Mouse (Mus musculus): ENCODE results near the gene Ferd3l. TPM values are rescaled to one million over a fixed set of nuclear protein-coding genes. Genes with fewer than 3 reads are reported as not detected.

Ferd3l gene
- polyA plus RNA-seq, 1 experiment from 2014 or later: 1.1 TPM

DNA sequence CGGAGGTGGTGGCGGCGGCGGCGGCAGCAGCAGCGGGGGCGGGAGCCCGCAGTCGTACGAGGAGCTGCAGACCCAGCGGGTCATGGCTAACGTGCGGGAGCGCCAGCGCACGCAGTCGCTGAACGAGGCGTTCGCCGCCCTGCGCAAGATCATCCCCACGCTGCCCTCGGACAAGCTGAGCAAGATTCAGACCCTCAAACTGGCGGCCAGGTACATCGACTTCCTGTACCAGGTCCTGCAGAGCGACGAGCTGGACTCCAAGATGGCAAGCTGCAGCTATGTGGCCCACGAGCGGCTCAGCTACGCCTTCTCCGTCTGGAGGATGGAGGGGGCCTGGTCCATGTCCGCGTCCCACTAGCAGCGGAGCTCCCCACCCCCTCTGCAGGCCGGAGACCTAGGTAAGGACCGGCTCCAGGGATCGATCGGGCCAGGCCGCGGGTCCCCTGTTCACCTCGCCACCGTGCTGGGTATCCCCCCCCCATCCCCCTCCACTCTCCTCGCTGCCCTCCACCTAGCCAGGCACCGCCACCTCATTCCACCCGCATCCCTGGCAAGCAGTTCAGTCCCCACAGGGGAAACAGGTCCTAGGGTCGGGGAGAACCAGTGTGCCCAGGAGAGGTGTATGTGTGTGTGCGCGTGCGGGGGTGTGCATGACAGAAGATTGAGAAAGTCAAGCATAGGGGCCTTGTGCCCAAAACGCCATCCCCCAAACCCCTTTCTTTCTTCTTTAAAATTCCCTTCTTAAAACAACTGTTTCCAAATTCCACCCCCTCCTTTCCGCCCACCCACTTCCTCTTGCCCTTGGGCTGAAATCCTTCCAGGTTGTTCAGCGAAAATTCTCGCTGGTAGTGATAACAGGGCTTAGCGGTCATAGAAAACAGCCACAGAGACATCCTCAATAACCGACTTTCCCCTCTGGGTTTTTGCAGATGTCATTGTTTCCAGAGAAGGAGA lies 30.3 kb downstream of the Ferd3l start:
- Histone ChIP-seq H3K4me1 (replicated peaks) (peaks cover 21% of the 10 kb centered on the region), H3K27ac (0 out of 2 replicates have a peak overlapping the region, but pooled peaks have one; percentile 12), H3K9me3 (no peaks in the 10 kb centered on the region), H3K36me3 (no peaks in the 10 kb centered on the region), H3K4me3 (peak overlapping the region; percentile 49), H3K4me2 (peak overlapping the region; percentile 67), H3K9ac (peak overlapping the region; percentile 70), H3K27me3 (peaks cover 93% of the 10 kb centered on the region)
- peak; percentile 40 for ATAC-seq (ENCODE audit: low FRiP score)
- WGBS: under 1% methylated on average over 48 of the region's 56 CpGs

DNA sequence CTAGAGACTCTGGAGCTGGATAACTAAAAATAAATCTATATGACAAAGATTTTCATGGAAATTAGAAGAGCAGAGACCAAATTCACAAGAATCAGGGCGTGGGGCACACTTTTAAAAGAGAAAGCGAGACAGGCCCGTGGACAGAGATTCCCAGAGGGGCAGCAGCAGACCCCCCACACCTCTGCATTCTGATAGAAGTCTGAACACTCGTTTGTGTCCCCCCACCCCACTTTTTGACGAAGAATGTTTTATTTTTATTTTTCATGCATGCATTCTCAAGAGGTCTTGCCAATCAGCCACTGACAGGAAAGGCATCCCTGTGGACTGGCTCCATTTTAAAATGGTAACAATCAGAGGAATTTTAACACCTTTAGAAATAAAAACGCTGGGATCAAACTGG lies 31.0 kb downstream of the Ferd3l start:
- Histone ChIP-seq H3K4me3 (peak overlapping the region; percentile 49), H3K4me2 (no peak overlapping the region; the same call in 1 of the 2 replicates), H3K4me1 (replicated peaks) (peaks cover 21% of the 10 kb centered on the region), H3K27me3 (peaks cover 93% of the 10 kb centered on the region), H3K27ac (no peak overlapping the region), H3K36me3 (no peaks in the 10 kb centered on the region), H3K9me3 (no peaks in the 10 kb centered on the region), H3K9ac (no peak overlapping the region)
- WGBS: 1% methylated on average over 6 of the region's 6 CpGs
- no peak for ATAC-seq (ENCODE audit: low FRiP score)

DNA sequence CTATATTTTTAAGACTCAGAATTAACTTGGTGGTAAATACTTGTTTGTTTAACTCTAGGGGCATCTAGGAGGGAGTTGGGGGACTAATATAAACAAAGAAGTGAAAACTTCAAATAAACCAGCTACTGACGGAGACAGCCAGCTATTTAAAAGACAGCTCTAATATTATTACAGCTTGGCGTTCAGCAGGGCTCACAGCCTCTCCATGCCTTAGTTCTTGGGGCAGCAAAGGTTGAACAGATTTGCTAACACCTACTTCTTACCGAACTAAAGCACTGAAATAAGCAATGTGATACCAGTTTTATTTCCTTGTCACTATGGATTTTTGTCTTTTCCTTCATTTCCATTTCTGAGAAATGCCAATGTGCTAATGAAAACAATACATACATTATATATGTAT lies 31.6 kb downstream of the Ferd3l start:
- no peak overlapping the region for H3K4me3 ChIP-seq

DNA sequence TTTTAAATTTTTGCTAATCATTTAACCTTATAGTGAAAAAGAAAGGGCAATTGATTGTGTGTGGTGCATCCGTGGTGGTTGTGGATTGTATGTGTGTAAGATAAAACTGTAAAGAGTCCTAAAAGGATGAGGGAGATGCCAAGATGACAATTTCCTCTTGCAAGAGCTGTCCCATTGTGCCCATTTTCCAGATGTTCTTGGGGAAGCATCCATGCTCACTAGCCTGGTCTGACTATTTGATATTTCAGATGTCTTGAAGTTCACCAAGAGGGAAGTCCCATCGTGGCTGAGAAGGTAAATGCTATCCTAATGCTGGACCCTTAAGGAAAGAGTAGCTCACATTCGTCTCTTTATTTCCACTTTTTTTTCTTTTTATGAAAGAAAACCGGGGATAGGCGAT lies 32.8 kb downstream of the Ferd3l start:
- Histone ChIP-seq H3K9ac (no peak overlapping the region), H3K36me3 (no peaks in the 10 kb centered on the region), H3K27ac (no peak overlapping the region), H3K4me1 (replicated peaks) (peaks cover 21% of the 10 kb centered on the region), H3K27me3 (peaks cover 94% of the 10 kb centered on the region), H3K9me3 (no peaks in the 10 kb centered on the region), H3K4me3 (no peak overlapping the region), H3K4me2 (no peak overlapping the region)
- WGBS: 6% methylated on average over 5 of the region's 5 CpGs
- no peak for ATAC-seq (ENCODE audit: low FRiP score)

More for the DNA sequence above, 31.6 kb downstream of the Ferd3l start:
- Histone ChIP-seq H3K9ac (no peak overlapping the region), H3K4me1 (replicated peaks) (peaks cover 21% of the 10 kb centered on the region), H3K9me3 (no peaks in the 10 kb centered on the region), H3K27ac (no peak overlapping the region), H3K4me2 (no peak overlapping the region), H3K36me3 (no peaks in the 10 kb centered on the region), H3K27me3 (peaks cover 94% of the 10 kb centered on the region)
- ATAC-seq (ENCODE audit: low FRiP score): no peak
- 10% methylated on average over 3 of the region's 3 CpGs for WGBS

DNA sequence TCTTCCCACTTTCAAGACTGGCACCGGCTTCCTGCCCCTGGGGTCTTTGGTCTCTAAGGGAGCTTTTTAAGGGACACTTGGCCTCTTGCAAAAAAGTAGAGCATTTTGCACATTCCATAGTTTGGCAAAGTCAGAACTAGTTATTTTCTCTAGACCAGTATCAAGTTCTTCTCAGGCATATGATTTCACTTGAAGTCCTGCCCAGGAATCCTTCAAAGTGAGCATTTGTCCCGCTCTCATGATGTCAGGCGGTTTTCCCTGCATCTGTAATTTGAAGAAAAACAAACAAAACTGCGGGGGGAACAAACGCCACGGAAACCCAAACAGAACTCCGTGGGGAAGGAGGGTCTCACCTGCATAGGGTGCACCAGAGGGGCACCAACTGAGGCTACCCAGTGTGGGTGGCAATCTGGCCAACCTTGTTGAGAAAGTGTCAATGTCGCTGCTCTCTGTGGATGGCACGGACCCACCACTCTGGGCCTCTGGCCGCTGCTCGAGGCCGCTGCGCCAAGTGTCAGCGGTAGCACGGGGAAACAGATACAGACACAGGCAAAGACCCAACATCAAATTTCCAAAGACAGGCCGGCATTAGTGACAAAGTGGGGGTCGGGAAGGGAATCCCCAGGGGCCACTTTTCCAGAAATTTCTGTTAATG lies 34.0 kb downstream of the Ferd3l start:
- H3K9ac ChIP-seq: no peak overlapping the region
- H3K27ac ChIP-seq: no peak overlapping the region
- peaks cover 22% of the 10 kb centered on the region for H3K4me1 ChIP-seq (replicated peaks)
- H3K36me3 ChIP-seq: no peaks in the 10 kb centered on the region
- ATAC-seq (ENCODE audit: low FRiP score): no peak
- H3K9me3 ChIP-seq: no peaks in the 10 kb centered on the region
- WGBS: 2% methylated on average over 17 of the region's 17 CpGs
- no peak overlapping the region for H3K4me2 ChIP-seq
- no peak overlapping the region for H3K4me3 ChIP-seq
- H3K27me3 ChIP-seq: peaks cover 94% of the 10 kb centered on the region

DNA sequence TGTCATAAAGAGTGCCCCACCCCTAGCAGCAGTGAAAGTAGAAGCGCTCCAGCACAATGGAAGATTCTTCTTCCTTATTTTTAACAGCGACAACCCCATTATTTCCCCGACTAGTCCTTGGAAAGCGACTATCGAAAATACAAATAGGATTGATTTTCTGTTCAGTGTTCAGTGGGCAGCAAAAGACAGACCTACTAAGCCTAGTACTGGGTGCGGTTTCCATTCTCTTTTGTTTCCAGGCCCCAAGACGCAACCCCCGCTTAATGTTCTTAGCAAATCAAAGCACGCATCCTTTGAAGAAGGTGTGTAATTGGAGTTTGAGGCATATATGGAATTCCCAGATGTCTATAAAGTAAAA lies 34.5 kb downstream of the Ferd3l start:
- no peaks in the 10 kb centered on the region for H3K9me3 ChIP-seq
- no peak for ATAC-seq (ENCODE audit: low FRiP score)
- H3K27me3 ChIP-seq: peaks cover 94% of the 10 kb centered on the region
- WGBS: 2% methylated on average over 9 of the region's 9 CpGs
- no peaks in the 10 kb centered on the region for H3K36me3 ChIP-seq
- H3K27ac ChIP-seq: no peak overlapping the region
- H3K4me3 ChIP-seq: no peak overlapping the region
- no peak overlapping the region for H3K4me2 ChIP-seq
- H3K4me1 ChIP-seq (replicated peaks): peaks cover 22% of the 10 kb centered on the region
- no peak overlapping the region for H3K9ac ChIP-seq

DNA sequence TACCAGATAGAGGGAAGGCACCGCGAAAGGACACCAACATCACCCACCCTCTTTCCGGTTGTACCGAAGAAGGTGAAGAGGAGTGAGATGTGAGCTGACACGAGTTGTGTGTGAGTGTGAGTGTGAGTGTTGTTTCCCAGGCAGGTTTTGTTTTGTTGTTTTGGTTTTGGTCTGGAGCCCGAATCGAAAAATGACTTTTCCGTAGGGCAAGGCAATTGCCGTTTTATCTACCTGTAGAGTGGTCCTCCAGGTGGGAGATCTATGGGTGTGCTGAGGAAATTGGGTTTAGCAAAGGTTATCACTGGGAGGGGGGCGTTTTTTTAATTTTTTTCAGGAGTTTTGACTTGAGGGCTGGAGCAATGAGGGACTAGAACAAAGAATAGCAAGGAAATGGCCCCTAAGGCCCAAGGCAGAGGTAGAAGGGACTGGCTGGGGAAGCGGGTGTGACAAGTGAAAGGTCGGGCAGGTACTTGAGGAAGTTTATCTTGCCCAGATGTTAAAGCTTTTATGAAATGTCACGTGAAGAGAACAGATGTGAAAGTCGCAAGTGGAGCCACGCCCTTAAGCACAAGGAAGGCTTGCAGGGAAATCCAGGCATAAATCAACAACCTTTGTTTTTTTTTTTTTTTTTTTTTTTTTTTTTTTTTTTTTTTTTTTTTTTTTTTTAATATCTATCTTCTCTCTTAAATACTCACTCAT lies 35.6 kb downstream of the Ferd3l start:
- peaks cover 20% of the 10 kb centered on the region for H3K4me1 ChIP-seq (replicated peaks)
- ATAC-seq (ENCODE audit: low FRiP score): no peak
- no peak overlapping the region for H3K4me3 ChIP-seq
- peaks cover 93% of the 10 kb centered on the region for H3K27me3 ChIP-seq
- H3K27ac ChIP-seq: no peak overlapping the region
- H3K4me2 ChIP-seq: no peak overlapping the region
- 3% methylated on average over 15 of the region's 15 CpGs for WGBS
- no peaks in the 10 kb centered on the region for H3K9me3 ChIP-seq
- H3K9ac ChIP-seq: no peak overlapping the region
- no peaks in the 10 kb centered on the region for H3K36me3 ChIP-seq

DNA sequence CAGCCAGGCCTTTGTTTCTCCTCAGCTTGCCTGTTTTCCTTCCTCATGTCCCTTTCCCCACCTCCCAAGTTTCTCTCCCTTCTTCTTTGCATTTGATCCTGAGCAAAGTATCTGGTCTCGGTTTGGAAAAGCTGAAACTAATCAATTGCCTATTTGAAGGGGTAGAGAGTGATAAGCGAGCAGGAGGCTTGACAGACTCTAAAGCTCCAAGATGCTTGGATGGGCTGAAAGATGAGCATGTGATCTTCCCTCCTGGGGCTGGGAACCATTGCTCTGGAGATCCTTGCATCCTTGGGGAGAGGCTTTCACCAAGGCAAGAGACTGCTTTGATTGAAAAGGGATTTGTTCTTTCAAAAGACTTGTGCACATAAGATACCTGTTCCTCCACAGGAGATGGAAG lies 36.2 kb downstream of the Ferd3l start:
- no peaks in the 10 kb centered on the region for H3K9me3 ChIP-seq
- H3K9ac ChIP-seq: no peak overlapping the region
- no peak overlapping the region for H3K4me2 ChIP-seq
- no peak for ATAC-seq (ENCODE audit: low FRiP score)
- H3K27ac ChIP-seq: no peak overlapping the region
- WGBS: 5% methylated on average over 2 of the region's 2 CpGs
- H3K4me3 ChIP-seq: no peak overlapping the region
- peaks cover 93% of the 10 kb centered on the region for H3K27me3 ChIP-seq
- peaks cover 19% of the 10 kb centered on the region for H3K4me1 ChIP-seq (replicated peaks)
- H3K36me3 ChIP-seq: no peaks in the 10 kb centered on the region

DNA sequence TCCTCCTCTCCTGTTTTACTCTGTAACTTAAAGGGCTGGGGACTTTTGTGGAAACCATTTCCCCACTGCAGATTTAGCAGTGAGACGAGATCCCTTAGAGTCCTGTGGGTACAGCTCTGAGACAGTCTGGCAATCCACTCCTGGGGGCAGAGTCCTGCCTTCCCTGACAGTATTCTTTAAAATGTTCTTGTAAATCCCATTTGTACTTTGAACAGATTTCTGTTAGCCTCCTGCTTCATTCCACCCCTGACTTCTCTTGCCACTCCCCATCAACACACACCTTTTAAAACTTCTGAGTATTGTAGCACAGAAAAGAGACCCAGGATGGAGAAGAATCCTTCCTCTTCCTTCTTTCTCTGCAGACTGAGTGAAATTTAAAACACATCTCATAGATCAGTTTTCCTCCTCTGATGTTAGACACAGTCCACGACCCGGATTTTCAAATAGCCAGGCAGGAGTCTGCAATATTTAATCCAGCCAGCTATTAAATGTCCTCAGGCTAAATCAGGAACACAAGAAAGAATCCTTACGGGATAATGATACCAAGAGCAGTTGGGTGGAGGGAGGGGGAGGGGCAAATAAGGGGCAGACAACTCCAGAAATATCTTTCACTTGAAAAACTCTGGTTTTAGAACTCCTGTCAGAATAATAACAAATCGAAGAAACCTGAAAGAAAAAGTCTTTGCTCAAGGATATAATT lies 37.6 kb downstream of the Ferd3l start:
- H3K4me1 ChIP-seq (replicated peaks): peaks cover 19% of the 10 kb centered on the region
- H3K9me3 ChIP-seq: no peaks in the 10 kb centered on the region
- H3K9ac ChIP-seq: no peak overlapping the region
- H3K36me3 ChIP-seq: no peaks in the 10 kb centered on the region
- 1% methylated on average over 5 of the region's 5 CpGs for WGBS
- H3K4me2 ChIP-seq: no peak overlapping the region
- ATAC-seq (ENCODE audit: low FRiP score): no peak
- H3K27ac ChIP-seq: no peak overlapping the region
- H3K27me3 ChIP-seq: peaks cover 97% of the 10 kb centered on the region
- H3K4me3 ChIP-seq: no peak overlapping the region

DNA sequence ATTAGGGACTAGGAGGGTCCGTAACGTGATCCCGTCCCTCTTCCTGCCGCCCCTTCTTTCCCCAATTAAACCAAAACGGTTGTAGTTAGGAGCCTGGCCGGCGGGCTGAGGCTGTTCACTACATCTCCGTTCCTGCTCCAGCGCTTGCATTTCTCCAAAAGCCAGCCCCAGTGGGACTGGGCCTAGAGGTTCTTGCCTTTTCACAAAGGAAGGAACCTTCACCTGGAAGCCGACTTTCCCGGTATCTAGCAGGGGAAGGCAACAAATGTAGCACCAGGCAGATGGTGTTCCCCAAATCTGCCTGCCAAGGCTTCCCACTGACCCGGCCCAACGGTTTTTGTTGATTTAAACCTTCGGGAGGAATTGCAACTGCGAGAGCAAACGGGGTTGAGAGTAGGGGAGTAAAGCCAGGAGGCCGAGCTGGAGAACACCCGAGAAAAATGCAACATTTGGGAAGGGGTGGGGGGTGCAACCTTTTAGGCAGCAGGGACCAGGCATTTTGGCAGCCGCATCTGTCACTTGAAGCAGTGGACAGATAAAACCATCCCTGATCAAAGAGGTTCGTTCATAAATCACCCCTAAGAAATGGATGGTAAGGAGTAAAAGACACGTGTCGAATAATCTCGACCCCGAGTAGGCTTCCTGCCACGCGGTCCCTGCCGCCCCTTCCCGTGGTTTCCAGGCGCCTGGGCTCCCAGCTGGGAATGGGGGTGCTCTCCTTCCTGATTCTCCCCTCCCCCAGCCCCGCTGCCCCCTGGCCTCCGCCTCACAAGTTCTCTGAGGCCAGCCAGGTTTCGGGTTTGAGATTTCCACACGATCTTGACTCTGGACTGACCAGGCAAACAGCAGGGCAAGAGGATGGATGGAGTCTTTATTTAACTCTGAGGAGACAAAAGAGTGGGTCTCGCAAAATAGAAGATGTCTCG lies 38.5 kb downstream of the Ferd3l start:
- no peaks in the 10 kb centered on the region for H3K9me3 ChIP-seq
- H3K4me2 ChIP-seq: peak overlapping the region; percentile 33
- no peak overlapping the region for H3K27ac ChIP-seq
- WGBS: under 1% methylated on average over 35 of the region's 35 CpGs
- H3K4me3 ChIP-seq: peak overlapping the region; percentile 20
- H3K4me1 ChIP-seq (replicated peaks): peaks cover 19% of the 10 kb centered on the region
- no peak overlapping the region for H3K9ac ChIP-seq
- no peaks in the 10 kb centered on the region for H3K36me3 ChIP-seq
- peaks cover 97% of the 10 kb centered on the region for H3K27me3 ChIP-seq
- peak; percentile 11; the same call in 1 of the 2 replicates for ATAC-seq (ENCODE audit: low FRiP score)

DNA sequence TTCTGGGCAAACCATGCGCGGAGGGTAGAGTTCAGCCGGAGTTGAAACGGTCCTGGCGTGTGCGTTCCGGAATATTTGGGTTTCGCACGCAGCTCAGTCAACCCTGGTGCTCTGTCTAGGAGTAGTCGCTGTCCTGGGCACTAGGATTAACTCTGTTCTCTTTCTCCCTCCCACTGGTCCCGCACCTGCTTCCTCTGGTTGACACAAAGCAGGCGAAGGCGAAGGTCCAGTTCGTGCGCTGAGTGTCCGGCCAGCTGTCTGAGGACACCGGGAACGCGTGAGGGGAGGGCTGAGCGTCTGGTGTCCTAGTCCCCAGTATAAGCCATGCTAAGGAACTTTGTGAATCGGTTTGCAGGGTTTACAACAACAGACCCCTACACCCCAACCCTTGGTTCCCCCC lies 39.3 kb downstream of the Ferd3l start:
- Histone ChIP-seq H3K4me1 (replicated peaks) (peaks cover 19% of the 10 kb centered on the region), H3K9ac (no peak overlapping the region), H3K27me3 (peaks cover 95% of the 10 kb centered on the region), H3K36me3 (no peaks in the 10 kb centered on the region), H3K4me2 (peak overlapping the region; percentile 33), H3K4me3 (peak overlapping the region; percentile 20; the same call in 1 of the 2 replicates), H3K27ac (no peak overlapping the region), H3K9me3 (no peaks in the 10 kb centered on the region)
- peak; percentile 67 for ATAC-seq (ENCODE audit: low FRiP score)
- under 1% methylated on average over 21 of the region's 21 CpGs for WGBS

Measured in hindbrain, embryonic 13.5 days (tissue).